Mouse (Mus musculus) CH12.LX (cell line): Measurements from ENCODE around the gene Plac8. TPM values are rescaled to one million over a fixed set of nuclear protein-coding genes. Genes with fewer than 3 reads are reported as not detected.

Experiments
- DNase-seq: peaks from one replicate; pipeline ENCODE4 v3.0.0-alpha.2; 2013; ENCODE audit errors: extremely low read depth
- H3K27ac ChIP-seq: 2 replicates; pipeline ENCODE4 v1.5.1; 2012; ENCODE audit warnings: low read depth, mild to moderate bottlenecking, control low read depth, moderate library complexity; ENCODE audit not compliant: insufficient read depth
- H3K27me3 ChIP-seq: replicated peaks from 2 replicates; pipeline ENCODE3; 2012; ENCODE audit warnings: inconsistent platforms
- H3K36me3 ChIP-seq, 2 experiments: replicated peaks in 1 of 2; 2 replicates each; pipeline versions ENCODE3 to v1.6.1; 2012; ENCODE audit warnings: inconsistent platforms in 1 of 2, low read length in 1 of 2, mild to moderate bottlenecking in 1 of 2, mixed read lengths in 1 of 2, moderate library complexity in 1 of 2; ENCODE audit not compliant: control insufficient read depth in 1 of 2, insufficient read depth in 1 of 2
- H3K4me1 ChIP-seq, 2 experiments: 2 replicates each; pipeline ENCODE4 v1.6.1; 2012; ENCODE audit warnings: inconsistent platforms in 1 of 2, moderate library complexity in 1 of 2; ENCODE audit not compliant: insufficient read depth in 2 of 2, control insufficient read depth in 1 of 2
- H3K4me2 ChIP-seq: 2 replicates; pipeline ENCODE4 v1.6.1; 2012; ENCODE audit warnings: low read depth, mild to moderate bottlenecking, control low read depth; ENCODE audit not compliant: poor library complexity, insufficient read depth, severe bottlenecking
- H3K4me3 ChIP-seq, 3 experiments: fragments of 150-350 bp in 1 of 3; sonication (generic) in 1 of 3; replicated peaks in 1 of 3; 2 replicates each; pipeline versions ENCODE3 to v1.5.1; 2011 to 2012; ENCODE audit warnings: low read depth in 2 of 3, low read length in 2 of 3, mild to moderate bottlenecking in 2 of 3, moderate library complexity in 2 of 3, control low read depth in 1 of 3, improper control_type of control experiment in 1 of 3, inconsistent platforms in 1 of 3, mixed read lengths in 1 of 3; ENCODE audit not compliant: poor library complexity in 1 of 3
- H3K79me2 ChIP-seq: replicated peaks from 2 replicates; pipeline ENCODE4 v1.6.1; 2012; ENCODE audit warnings: mild to moderate bottlenecking, moderate library complexity; ENCODE audit not compliant: control insufficient read depth, poor library complexity, insufficient read depth, severe bottlenecking; ENCODE audit errors: extremely low read depth
- H3K9ac ChIP-seq: 2 replicates; pipeline ENCODE4 v1.6.1; 2012; ENCODE audit warnings: low read depth, mild to moderate bottlenecking, control low read depth, moderate library complexity; ENCODE audit not compliant: insufficient read depth
- H3K9me3 ChIP-seq: replicated peaks from 2 replicates; pipeline ENCODE3; 2012; ENCODE audit warnings: low read length, inconsistent platforms, mixed read lengths
- BHLHE40 ChIP-seq: IDR thresholded peaks from 2 replicates; pipeline ENCODE4 v1.6.1; 2011; ENCODE audit warnings: mild to moderate bottlenecking, low read depth, low read length, improper control_type of control experiment
- CHD2 ChIP-seq: IDR thresholded peaks from 2 replicates; pipeline ENCODE4 v1.6.1; 2011; ENCODE audit warnings: low read length, improper control_type of control experiment
- CTCF ChIP-seq, 2 experiments: IDR thresholded peaks in 1 of 2; conservative IDR thresholded peaks in 1 of 2; 2 replicates each; pipeline ENCODE4 v1.5.1; 2011 to 2012; ENCODE audit warnings: low read depth in 2 of 2, low read length in 2 of 2, improper control_type of control experiment in 1 of 2, inconsistent platforms in 1 of 2, mild to moderate bottlenecking in 1 of 2, moderate library complexity in 1 of 2
- ELF1 ChIP-seq: IDR thresholded peaks from 2 replicates; pipeline ENCODE4 v1.6.1; 2014; ENCODE audit warnings: low read depth, mild to moderate bottlenecking, inconsistent platforms, low read length, improper control_type of control experiment
- IRF4 ChIP-seq: IDR thresholded peaks from 2 replicates; pipeline ENCODE4 v1.6.1; 2014; ENCODE audit warnings: low read depth, mild to moderate bottlenecking, inconsistent platforms, low read length, improper control_type of control experiment
- JUN ChIP-seq: IDR thresholded peaks from 2 replicates; pipeline ENCODE4 v1.6.1; 2011; ENCODE audit warnings: low read depth, mild to moderate bottlenecking, low read length, improper control_type of control experiment, moderate library complexity; ENCODE audit not compliant: insufficient read depth
- KAT2A ChIP-seq: IDR thresholded peaks from 2 replicates; pipeline ENCODE4 v1.6.1; 2012; ENCODE audit warnings: low read length, improper control_type of control experiment, inconsistent platforms; ENCODE audit not compliant: insufficient replicate concordance
- MAZ ChIP-seq: IDR thresholded peaks from 2 replicates; pipeline ENCODE4 v1.6.1; 2012; ENCODE audit warnings: low read depth, mild to moderate bottlenecking, inconsistent platforms, low read length, improper control_type of control experiment, moderate library complexity
- MEF2A ChIP-seq: IDR thresholded peaks from 2 replicates; pipeline ENCODE4 v1.6.1; 2014; ENCODE audit warnings: low read depth, mild to moderate bottlenecking, inconsistent platforms, low read length, improper control_type of control experiment, borderline replicate concordance
- NELFE ChIP-seq: IDR thresholded peaks from 2 replicates; pipeline ENCODE4 v1.6.1; 2011; ENCODE audit warnings: low read depth, low read length, improper control_type of control experiment
- POLR2AphosphoS2 ChIP-seq: IDR thresholded peaks from 2 replicates; pipeline ENCODE4 v1.6.1; 2011; ENCODE audit warnings: low read depth, low read length, improper control_type of control experiment
- SIN3A ChIP-seq: IDR thresholded peaks from 2 replicates; pipeline ENCODE4 v1.6.1; 2012; ENCODE audit warnings: low read length, improper control_type of control experiment, inconsistent platforms
- SMC3 ChIP-seq: IDR thresholded peaks from 2 replicates; pipeline ENCODE4 v1.6.1; 2011; ENCODE audit warnings: low read depth, low read length, improper control_type of control experiment
- TBP ChIP-seq: conservative IDR thresholded peaks from 2 replicates; pipeline ENCODE4 v1.6.1; 2011; ENCODE audit warnings: low read depth, low read length, improper control_type of control experiment
- ZC3H11A ChIP-seq: IDR thresholded peaks from 2 replicates; pipeline ENCODE4 v1.6.1; 2012; ENCODE audit warnings: low read depth, mild to moderate bottlenecking, inconsistent platforms, low read length, improper control_type of control experiment
- ZKSCAN1 ChIP-seq: IDR thresholded peaks from 2 replicates; pipeline ENCODE4 v1.6.1; 2012; ENCODE audit warnings: low read depth, inconsistent platforms, low read length, improper control_type of control experiment, borderline replicate concordance
- ZMIZ1 ChIP-seq: IDR thresholded peaks from 2 replicates; pipeline ENCODE4 v1.6.1; 2012; ENCODE audit warnings: low read depth, mild to moderate bottlenecking, inconsistent platforms, low read length, improper control_type of control experiment
- ZNF384 ChIP-seq: IDR thresholded peaks from 2 replicates; pipeline ENCODE4 v1.6.1; 2012; ENCODE audit warnings: low read depth, low read length, improper control_type of control experiment, inconsistent platforms
- dilution Hi-C: fragments of 300-500 bp; cut with MboI; formaldehyde crosslinking; loops from 2 replicates; pipeline ENCODE4 v1.14.3; 2020; ENCODE audit warnings: low sequenced_read_pairs; ENCODE audit not compliant: extremely low pct_unique_long_range_greater_than_20kb, extremely low pct_ligation_motif_present
- in situ Hi-C: fragments of 300-500 bp; cut with MboI; formaldehyde crosslinking; loops from 3 replicates; pipeline ENCODE4 v1.14.3; 2019; ENCODE audit warnings: low sequenced_read_pairs, low pct_ligation_motif_present, low pct_unique_long_range_greater_than_20kb, mixed read lengths
- polyA plus RNA-seq: library from polyadenylated mRNA; unstranded; fragments of >175 nt; gene quantifications from 2 replicates; pipeline ENCODE4 v1.2.1, GENCODE M21; 2012; ENCODE audit warnings: low read depth; ENCODE audit not compliant: insufficient read length
- total RNA-seq, 2 experiments: library from RNA; depleted of rRNA; stranded (reverse); fragments of 300-350 nt in 1 of 2; fragments of >200 nt in 1 of 2; gene quantifications; 2 replicates each; pipeline ENCODE4 v1.2.3; 2012 to 2014

Plac8 gene
- total and polyA plus RNA-seq, 3 experiments: 64.3 to 258 (median 161) TPM

DNA sequence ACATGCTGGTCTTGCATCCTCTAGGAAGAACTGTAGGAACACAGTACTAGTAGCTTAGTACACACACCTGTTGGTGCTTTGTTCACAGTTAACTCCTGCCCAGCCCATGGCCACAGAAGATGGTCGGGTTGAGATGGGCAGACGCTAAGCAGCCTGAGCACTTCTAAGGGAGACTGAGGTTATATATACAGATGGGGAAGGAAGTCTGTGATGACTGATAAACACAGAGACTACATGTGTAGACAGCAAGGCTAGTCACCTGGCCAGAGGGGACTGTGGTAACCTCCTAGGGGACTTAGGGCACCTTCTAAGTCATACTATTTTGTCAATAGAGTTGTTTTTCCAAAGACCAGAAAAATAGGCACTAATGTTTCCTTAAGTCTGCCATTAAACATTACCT is 29.8 kb upstream of the Plac8 start:
- Histone ChIP-seq H3K9me3 (no peaks in the 10 kb centered on the region), H3K27me3 (no peaks in the 10 kb centered on the region), H3K36me3 (no peaks in the 10 kb centered on the region), H3K79me2 (no peaks in the 10 kb centered on the region), H3K4me2 (no peak overlapping the region), H3K4me3 (no peak overlapping the region), H3K9ac (no peak overlapping the region), H3K4me1 (peaks cover 11 to 46% of the 10 kb centered on the region in 2 experiments; a peak in 3 of 4 replicates), H3K27ac (no peak overlapping the region)
- TF ChIP-seq CHD2: no peak
- TF ChIP-seq MEF2A: no peak
- no peak for TF ChIP-seq ELF1
- TF ChIP-seq KAT2A: no peak
- TF ChIP-seq ZC3H11A: no peak
- no peak for TF ChIP-seq TBP
- no peak for TF ChIP-seq BHLHE40
- no peak for TF ChIP-seq IRF4
- no peak for TF ChIP-seq ZMIZ1
- no peak for DNase-seq
- in situ Hi-C loops (no loop called here), dilution Hi-C loops (no loop called here)

DNA sequence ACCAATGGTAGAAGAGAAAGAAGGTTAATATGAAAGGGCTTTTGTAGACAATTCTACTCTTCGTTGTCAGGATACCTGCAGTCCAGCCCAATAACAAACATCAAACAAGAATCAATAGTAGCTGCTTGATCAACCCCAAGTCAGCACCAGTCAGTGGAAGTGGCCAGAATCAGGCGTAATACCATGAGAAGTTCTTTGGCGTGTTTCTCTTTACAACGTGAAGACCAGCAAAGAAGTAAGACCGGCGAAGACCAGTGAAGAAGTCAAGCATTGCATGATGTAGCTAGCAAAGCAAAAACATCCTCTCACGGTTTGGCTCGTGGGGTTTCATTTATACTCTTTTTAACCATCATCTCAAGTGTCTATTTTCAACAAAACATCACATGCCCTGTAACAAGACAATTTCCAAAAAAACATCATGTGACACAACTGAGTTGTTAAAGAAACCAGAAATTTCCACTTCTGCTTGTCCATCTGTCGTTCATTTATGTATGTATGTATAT is 27.0 kb upstream of the Plac8 start:
- no peaks in the 10 kb centered on the region for H3K27me3 ChIP-seq
- dilution Hi-C loops: no loop called here
- H3K36me3 ChIP-seq: no peaks in the 10 kb centered on the region
- no peak for DNase-seq
- TF ChIP-seq SIN3A (no peak), ELF1 (no peak), NELFE (no peak), ZMIZ1 (no peak), MAZ (no peak), ZNF384 (no peak), SMC3 (no peak), ZKSCAN1 (no peak), JUN (no peak), IRF4 (no peak), POLR2AphosphoS2 (no peak), CTCF (conservative IDR thresholded peaks at IDR 0.05 in 1 of 2, IDR thresholded peaks at IDR 0.05 in 1 of 2; ENCODE audit: low read depth in 2 of 2, low read length in 2 of 2) (no peak)
- TF ChIP-seq, all 38 proteins: peak for 0
- H3K27ac ChIP-seq: peak overlapping the region; percentile 64; the same call in 1 of the 2 replicates
- no peaks in the 10 kb centered on the region for H3K79me2 ChIP-seq
- in situ Hi-C loops: no loop called here
- no peak overlapping the region for H3K9ac ChIP-seq
- peaks cover 9% of the 10 kb centered on the region for H3K9me3 ChIP-seq
- H3K4me3 ChIP-seq: no peak overlapping the region
- H3K4me2 ChIP-seq: peak overlapping the region; percentile 53; the same call in 1 of the 2 replicates
- peaks cover 16 to 56% of the 10 kb centered on the region in 2 experiments for H3K4me1 ChIP-seq
